Mouse (Mus musculus): ENCODE data around the gene Cntrob. TPM values are rescaled to one million over a fixed set of nuclear protein-coding genes. Genes with fewer than 3 reads are reported as not detected.

Cntrob gene
- 42.2 and 54.4 TPM in 2 replicates for polyA plus RNA-seq (2012; rRNA removed)

DNA sequence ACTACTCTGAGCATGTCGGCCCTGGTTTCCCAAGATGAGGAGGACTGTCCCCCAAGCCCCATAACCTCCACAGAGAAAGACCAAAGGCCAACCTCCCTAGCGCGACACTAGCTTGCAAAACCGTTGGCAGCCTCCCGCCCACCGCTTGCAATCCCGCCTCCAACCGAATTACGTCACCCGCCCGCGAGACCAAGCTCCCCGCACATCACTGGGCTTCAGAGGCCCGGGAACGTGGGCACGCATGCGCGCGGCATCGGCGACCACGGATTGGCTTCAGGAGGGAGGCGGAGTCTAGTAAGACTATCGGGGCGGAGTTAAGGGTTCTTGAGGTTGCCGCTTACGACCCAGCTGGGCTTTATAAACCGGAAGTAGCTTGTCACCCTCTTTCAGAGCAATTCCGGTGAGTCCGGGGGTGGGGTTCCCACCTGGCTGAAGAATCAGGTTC lies at the start of gene Cntrob, which contains the start of gene Trappc1:
Cntrob (minus strand) TSS at position 109 of the 445 bp plus-strand sequence.
Trappc1 (plus strand) TSS at position 314 of the 445 bp plus-strand sequence.
- DNase-seq (ENCODE audit: low read depth): peak; percentile 100
- TF ChIP-seq CTCF (IDR thresholded peaks at IDR 0.05; ENCODE audit: borderline replicate concordance, extremely low read depth, insufficient read depth, insufficient read length) (no peak), POLR2A (IDR thresholded peaks at IDR 0.05; ENCODE audit: borderline replicate concordance, extremely low read depth, insufficient read depth, insufficient read length, poor library complexity, severe bottlenecking) (peak; percentile 81; the same call in 1 of the 2 replicates)

DNA sequence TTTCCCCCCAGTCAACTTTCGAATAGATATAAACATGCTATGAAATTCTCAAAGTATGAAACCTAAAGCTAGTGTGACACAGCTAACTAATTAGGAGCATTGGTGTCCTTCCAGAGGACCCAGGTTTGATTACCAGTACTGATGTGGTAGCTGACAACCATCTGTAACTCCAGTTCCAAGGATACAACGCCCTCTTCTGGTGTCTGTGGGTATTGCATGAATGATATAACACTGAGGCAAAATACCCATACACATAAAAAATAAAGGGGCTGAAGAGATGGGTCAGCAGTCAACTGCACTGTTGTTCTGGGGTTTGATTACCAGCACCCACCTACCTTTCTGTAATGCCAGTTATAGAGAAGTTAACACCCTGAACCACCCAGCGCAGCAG lies 49.2 kb upstream of the Cntrob start:
- TF ChIP-seq CTCF (IDR thresholded peaks at IDR 0.05; ENCODE audit: borderline replicate concordance, extremely low read depth, insufficient read depth, insufficient read length) (peak; percentile 40; the same call in 1 of the 2 replicates), POLR2A (IDR thresholded peaks at IDR 0.05; ENCODE audit: borderline replicate concordance, extremely low read depth, insufficient read depth, insufficient read length, poor library complexity, severe bottlenecking) (no peak)
- peak; percentile 14 for DNase-seq (ENCODE audit: low read depth)

DNA sequence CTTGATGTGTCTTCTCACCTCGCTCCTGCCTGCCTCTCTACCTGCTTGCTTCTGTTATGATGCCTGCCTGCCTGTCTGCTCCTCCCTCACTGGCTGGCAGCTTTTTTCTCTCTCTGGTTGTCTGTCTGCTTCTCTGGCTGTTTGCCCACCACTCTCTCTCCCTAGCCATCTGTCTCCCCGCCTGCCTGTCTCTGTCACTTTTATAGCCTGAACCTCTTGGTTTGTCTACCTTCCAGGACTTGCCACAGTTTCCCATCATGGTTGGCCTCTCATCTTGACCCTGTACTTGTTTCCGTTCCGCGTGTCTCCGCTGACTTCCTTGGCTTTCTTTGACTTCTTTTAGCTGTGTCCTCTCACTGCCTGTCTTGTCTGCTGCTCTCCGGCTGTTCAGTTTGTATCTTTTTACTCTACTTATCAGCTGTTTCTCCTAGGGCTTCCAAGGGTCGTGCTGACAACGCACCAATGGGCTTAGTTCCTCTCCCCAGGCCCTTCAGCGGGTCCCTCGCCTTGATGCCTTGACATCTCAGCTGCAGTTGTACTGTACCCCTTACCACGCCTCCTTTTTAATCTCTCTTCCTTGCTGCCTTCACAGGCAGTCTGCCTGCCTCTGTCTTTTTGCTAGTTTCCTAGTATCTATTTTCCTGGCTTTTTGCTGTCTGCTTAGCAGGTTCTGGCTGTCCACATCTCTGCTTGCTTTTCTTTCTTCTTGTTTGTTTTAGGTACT lies 48.6 kb upstream of the Cntrob start:
- TF ChIP-seq CTCF (IDR thresholded peaks at IDR 0.05; ENCODE audit: borderline replicate concordance, extremely low read depth, insufficient read depth, insufficient read length) (no peak), POLR2A (IDR thresholded peaks at IDR 0.05; ENCODE audit: borderline replicate concordance, extremely low read depth, insufficient read depth, insufficient read length, poor library complexity, severe bottlenecking) (no peak)
- peak; percentile 90 for DNase-seq (ENCODE audit: low read depth)

DNA sequence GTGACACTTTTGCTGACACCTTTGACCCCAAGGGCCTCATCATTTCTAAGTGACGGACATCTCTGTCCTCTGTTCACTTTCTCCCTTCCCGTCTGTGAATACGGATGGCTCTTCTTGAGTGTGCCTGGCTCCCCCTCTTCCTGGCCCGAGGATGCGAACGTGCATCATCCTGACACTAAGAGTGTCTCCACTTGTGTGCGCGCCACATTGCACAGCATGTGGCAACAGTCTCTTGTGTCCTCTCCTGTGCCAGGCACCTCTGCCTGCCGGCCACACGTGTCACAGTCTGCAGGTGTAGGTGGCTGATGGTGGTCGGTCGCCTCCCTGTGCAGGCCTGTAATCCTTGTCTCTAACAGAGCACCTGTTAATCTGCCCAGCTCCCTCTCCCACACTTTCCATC lies 48.0 kb upstream of the Cntrob start:
- no peak for DNase-seq (ENCODE audit: low read depth)
- TF ChIP-seq CTCF (IDR thresholded peaks at IDR 0.05; ENCODE audit: borderline replicate concordance, extremely low read depth, insufficient read depth, insufficient read length) (no peak), POLR2A (IDR thresholded peaks at IDR 0.05; ENCODE audit: borderline replicate concordance, extremely low read depth, insufficient read depth, insufficient read length, poor library complexity, severe bottlenecking) (no peak)

DNA sequence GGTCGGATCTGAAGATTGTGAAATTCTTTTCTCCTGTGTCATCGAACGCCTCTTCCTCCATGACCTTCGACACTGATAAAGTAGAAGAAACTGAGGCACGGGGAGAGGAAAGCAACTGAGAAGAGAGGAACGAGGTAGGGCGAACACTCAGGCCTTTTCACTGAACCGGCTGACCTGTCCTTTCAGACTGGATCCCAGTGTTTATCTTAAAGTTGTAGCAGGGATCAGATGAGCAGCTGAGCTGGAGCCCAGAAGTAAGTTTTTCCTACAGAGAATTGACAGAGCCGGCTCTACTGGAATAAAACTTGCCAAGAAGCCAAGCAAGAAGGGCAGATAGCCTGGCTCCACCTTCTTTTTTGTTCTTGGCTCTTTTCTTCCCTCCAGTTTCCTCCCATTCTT lies 47.2 kb upstream of the Cntrob start:
- peak; percentile 39 for DNase-seq (ENCODE audit: low read depth)
- no peak for TF ChIP-seq CTCF (IDR thresholded peaks at IDR 0.05; ENCODE audit: borderline replicate concordance, extremely low read depth, insufficient read depth, insufficient read length)
- no peak for TF ChIP-seq POLR2A (IDR thresholded peaks at IDR 0.05; ENCODE audit: borderline replicate concordance, extremely low read depth, insufficient read depth, insufficient read length, poor library complexity, severe bottlenecking)

DNA sequence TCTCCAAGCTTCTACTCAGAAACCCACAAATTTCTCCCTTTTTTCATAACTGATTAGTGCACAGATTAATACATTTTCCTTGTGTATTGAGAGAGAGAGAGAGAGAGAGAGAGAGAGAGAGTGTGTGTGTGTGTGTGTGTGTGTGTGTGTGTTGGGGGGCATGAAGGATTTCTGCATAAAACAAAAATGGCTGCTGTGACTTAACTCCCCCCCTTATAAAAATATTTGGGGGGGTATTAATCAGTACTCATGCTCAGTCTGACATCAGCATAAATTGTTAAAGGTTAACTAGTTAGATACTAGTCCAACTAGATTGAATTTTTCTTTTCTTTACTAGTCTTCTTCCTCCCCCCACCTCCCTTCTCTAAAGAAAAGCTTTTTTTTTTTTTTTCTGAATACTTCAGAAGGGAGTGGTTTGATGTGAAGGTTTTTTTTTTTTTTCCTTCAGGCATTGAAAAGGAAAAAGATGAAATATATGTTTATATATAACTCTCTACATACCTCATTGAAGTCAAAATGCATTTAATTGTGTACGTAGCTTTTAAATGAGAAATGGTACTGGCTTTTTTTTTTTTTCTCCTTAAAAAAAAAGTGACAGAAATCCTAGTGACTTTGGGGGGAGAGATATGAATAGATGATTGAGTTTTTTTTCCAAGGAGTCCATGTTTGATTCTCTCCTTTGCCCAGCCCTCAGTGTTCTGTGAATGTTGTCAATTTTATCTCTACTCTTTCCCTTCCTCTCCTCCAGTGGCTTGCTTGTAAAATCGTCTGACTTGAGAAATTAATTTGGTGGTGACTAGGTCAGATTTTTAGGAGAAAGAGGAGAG lies 46.6 kb upstream of the Cntrob start:
- DNase-seq (ENCODE audit: low read depth): peak; percentile 61
- TF ChIP-seq POLR2A (IDR thresholded peaks at IDR 0.05; ENCODE audit: borderline replicate concordance, extremely low read depth, insufficient read depth, insufficient read length, poor library complexity, severe bottlenecking) (no peak), CTCF (IDR thresholded peaks at IDR 0.05; ENCODE audit: borderline replicate concordance, extremely low read depth, insufficient read depth, insufficient read length) (no peak)

DNA sequence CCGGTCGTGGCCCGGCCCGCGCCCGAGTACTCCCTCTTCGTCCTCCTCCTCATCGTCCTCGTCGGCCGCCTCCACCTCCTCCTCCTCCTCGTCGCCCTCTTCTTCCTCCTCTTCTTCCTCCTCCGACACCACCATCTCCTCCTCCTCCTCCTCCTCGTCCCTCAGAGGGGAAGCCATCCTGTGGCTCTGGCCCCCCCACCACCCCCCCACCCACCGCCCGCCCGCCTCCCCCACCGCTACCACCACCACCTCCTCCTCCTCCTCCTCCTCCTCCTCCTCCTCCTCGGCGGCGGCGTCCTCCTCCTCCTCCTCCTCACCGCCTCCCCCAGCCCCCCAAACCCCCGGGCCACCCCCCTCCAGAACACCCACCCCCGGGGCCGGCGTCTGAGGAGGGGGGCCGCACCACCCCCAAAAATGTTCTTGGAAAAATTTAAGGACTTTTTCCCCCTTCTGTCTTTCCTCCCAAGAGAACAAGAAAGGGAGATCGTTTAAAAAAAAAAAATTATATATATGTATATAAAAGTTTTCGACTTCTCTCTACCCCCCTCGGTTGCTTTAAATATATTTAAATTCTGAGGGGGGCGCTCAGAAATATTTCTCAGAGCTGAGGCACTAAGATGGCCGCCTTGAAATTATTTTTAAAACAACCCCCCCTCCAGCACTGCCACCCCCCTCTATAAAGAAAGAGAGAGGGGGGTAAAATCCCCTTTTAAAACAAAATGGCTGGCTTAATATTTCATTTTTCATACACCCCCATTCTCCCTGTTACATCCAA lies 45.8 kb upstream of the Cntrob start, which contains the start of gene Chd3:
Chd3 (minus strand) TSS at position 192 of the 775 bp plus-strand sequence.
- TF ChIP-seq POLR2A (IDR thresholded peaks at IDR 0.05; ENCODE audit: borderline replicate concordance, extremely low read depth, insufficient read depth, insufficient read length, poor library complexity, severe bottlenecking) (no peak), CTCF (IDR thresholded peaks at IDR 0.05; ENCODE audit: borderline replicate concordance, extremely low read depth, insufficient read depth, insufficient read length) (no peak)
- DNase-seq (ENCODE audit: low read depth): peak; percentile 32

DNA sequence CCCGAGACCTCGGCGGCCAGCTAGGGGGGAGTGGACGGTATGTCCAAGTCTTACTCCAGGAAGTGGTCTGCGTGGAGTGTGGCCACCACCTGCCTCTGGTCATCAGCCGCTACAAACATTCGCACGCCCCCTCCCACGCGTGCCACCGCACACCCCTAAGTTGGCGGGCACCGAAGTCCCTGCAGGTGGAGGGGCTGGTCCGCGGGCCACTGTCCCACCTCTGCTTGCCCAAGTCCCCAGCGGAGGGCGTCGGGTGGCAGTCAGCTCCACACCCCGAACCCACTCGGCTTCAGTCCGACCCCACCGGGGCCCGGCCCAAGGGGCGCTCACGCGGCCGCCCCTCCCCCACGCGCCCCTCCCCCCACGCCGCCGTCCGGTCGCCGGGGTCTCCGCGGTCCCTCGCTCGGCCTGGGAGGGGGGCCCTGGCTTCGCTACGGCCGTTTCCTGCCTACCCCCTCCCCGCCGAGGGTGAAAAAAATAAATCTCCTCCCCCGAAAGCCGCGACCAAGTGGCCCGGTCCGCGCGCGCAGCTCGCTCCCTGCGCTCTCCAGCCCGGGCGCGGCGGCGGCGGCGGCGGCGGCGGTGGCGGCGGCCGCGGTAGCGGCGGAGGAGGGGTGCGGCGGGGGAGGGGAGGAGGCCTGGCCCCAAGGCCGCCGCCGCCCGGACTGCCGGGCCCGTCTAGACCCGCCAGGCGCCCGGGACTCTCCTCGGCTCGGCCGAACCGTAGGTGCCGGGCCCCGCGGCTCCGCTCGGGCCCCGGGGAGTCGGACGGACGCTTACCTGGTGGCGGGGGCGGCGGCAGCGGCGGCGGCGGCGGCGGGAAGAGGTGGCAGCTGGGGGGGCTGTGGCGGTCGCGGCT lies 45.0 kb upstream of the Cntrob start:
- TF ChIP-seq CTCF (IDR thresholded peaks at IDR 0.05; ENCODE audit: borderline replicate concordance, extremely low read depth, insufficient read depth, insufficient read length): no peak
- 0 out of 2 replicates have a peak, but pooled peaks have one; percentile 33 for TF ChIP-seq POLR2A (IDR thresholded peaks at IDR 0.05; ENCODE audit: borderline replicate concordance, extremely low read depth, insufficient read depth, insufficient read length, poor library complexity, severe bottlenecking)
- DNase-seq (ENCODE audit: low read depth): peak; percentile 53

DNA sequence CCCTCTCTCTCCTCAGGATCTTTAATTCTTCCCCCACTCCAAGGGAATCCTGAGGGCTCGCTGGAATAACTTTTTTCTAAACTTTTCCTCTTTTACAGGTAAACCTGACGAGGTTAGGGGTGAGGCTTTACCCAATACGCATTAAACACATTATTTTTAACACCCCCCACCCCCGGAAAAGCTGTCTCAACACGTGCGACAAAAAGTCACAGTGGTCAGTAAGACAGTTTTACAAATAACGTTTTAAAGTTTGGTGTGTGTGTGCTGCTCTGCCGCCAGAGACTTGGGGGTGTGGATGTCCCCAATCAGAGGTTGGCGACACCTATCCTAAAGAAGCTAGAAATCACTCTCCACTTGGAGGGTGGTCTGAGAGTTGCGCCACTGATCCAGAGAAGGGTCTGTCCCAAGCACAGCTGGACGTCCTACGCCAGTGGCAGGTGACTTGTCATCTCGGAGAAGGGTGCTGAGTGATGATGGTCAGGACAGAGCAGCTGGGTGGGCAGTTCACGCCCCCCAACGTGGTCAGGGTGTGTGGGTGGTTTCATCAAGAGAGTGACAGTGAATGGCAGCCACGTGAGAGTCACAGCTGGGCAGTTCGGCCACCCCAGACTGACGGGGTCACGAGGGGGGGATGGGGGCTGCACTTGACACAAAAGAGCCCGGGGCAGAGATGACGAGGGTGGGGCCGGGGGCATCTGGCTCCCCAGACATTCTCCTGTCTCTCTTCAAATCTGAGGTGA lies 44.2 kb upstream of the Cntrob start:
- DNase-seq (ENCODE audit: low read depth): peak; percentile 50

More for the DNA sequence above, 44.2 kb upstream of the Cntrob start:
- TF ChIP-seq POLR2A (IDR thresholded peaks at IDR 0.05; ENCODE audit: borderline replicate concordance, extremely low read depth, insufficient read depth, insufficient read length, poor library complexity, severe bottlenecking) (no peak), CTCF (IDR thresholded peaks at IDR 0.05; ENCODE audit: borderline replicate concordance, extremely low read depth, insufficient read depth, insufficient read length) (no peak)
